Mouse (Mus musculus) myocyte (in vitro differentiated cells): ENCODE measurements at regions not wholly inside any gene's neighbourhood (a gene's known extent, or its start where the extent isn't known, plus 50 kb on each side); places are given as distances from the start of the nearest gene placed in this dataset.

ENCODE experiments used
- H3K27me3 ChIP-seq: one replicate; pipeline ENCODE4 v1.6.1; 2011; ENCODE audit not compliant: control insufficient read depth, insufficient read depth, insufficient read length
- H3K36me3 ChIP-seq: one replicate; pipeline ENCODE4 v1.6.1; 2011; ENCODE audit not compliant: control insufficient read depth, insufficient read depth
- H3K4me2 ChIP-seq: one replicate; pipeline ENCODE4 v1.6.1; 2011; ENCODE audit warnings: low read depth, control low read depth
- H3K4me3 ChIP-seq: one replicate; pipeline ENCODE4 v1.5.1; 2011; ENCODE audit warnings: mild to moderate bottlenecking, control low read depth, moderate library complexity
- H3K79me2 ChIP-seq: one replicate; pipeline ENCODE4 v1.6.1; 2011; ENCODE audit not compliant: control insufficient read depth, insufficient read depth
- H3ac ChIP-seq: one replicate; pipeline ENCODE4 v1.6.1; 2011; ENCODE audit not compliant: control insufficient read depth, insufficient read length
- CEBPB ChIP-seq: IDR thresholded peaks from 2 replicates; pipeline ENCODE4 v1.6.1; 2011; ENCODE audit warnings: mild to moderate bottlenecking, moderate library complexity; ENCODE audit not compliant: poor library complexity, insufficient read depth, severe bottlenecking
- E2F4 ChIP-seq: IDR thresholded peaks from one replicate; pipeline ENCODE4 v1.6.1; 2011; ENCODE audit warnings: mild to moderate bottlenecking, control low read depth, moderate library complexity; ENCODE audit not compliant: insufficient read depth
- MAX ChIP-seq: IDR thresholded peaks from one replicate; pipeline ENCODE4 v1.6.1; 2011; ENCODE audit warnings: low read depth, mild to moderate bottlenecking, control low read depth
- MYOD1 ChIP-seq, 3 experiments: IDR thresholded peaks; one replicate each; pipeline ENCODE4 v1.6.1; 2011; ENCODE audit warnings: control low read depth in 2 of 3, low read depth in 2 of 3, mild to moderate bottlenecking in 2 of 3, moderate library complexity in 1 of 3; ENCODE audit not compliant: insufficient read length in 2 of 3, control insufficient read depth in 1 of 3
- MYOG ChIP-seq, 3 experiments: IDR thresholded peaks; one replicate each; pipeline ENCODE4 v1.6.1; 2011; ENCODE audit warnings: control low read depth in 2 of 3, low read depth in 2 of 3, mild to moderate bottlenecking in 2 of 3; ENCODE audit not compliant: insufficient read length in 2 of 3, control insufficient read depth in 1 of 3, insufficient read depth in 1 of 3
- POLR2A ChIP-seq: IDR thresholded peaks from one replicate; pipeline ENCODE4 v1.6.1; 2011; ENCODE audit warnings: low read depth, mild to moderate bottlenecking, control low read depth, moderate library complexity; ENCODE audit not compliant: insufficient read length
- POLR2AphosphoS2 ChIP-seq: IDR thresholded peaks from one replicate; pipeline ENCODE4 v1.6.1; 2011; ENCODE audit warnings: low read depth, control low read depth; ENCODE audit not compliant: insufficient read length
- REST ChIP-seq: IDR thresholded peaks from one replicate; pipeline ENCODE4 v1.6.1; 2011; ENCODE audit warnings: mild to moderate bottlenecking, control low read depth, moderate library complexity; ENCODE audit not compliant: insufficient read depth, insufficient read length
- SRF ChIP-seq: IDR thresholded peaks from one replicate; pipeline ENCODE4 v1.6.1; 2011; ENCODE audit warnings: low read depth; ENCODE audit not compliant: control insufficient read depth, insufficient read length
- TCF12 ChIP-seq: IDR thresholded peaks from one replicate; pipeline ENCODE4 v1.6.1; 2011; ENCODE audit warnings: mild to moderate bottlenecking, control low read depth; ENCODE audit not compliant: poor library complexity, insufficient read depth, severe bottlenecking
- TCF3 ChIP-seq: IDR thresholded peaks from one replicate; pipeline ENCODE4 v1.6.1; 2011; ENCODE audit warnings: low read depth, control low read depth; ENCODE audit not compliant: insufficient read length
- USF1 ChIP-seq: IDR thresholded peaks from one replicate; pipeline ENCODE4 v1.6.1; 2011; ENCODE audit warnings: low read depth, mild to moderate bottlenecking, control low read depth, moderate library complexity

DNA sequence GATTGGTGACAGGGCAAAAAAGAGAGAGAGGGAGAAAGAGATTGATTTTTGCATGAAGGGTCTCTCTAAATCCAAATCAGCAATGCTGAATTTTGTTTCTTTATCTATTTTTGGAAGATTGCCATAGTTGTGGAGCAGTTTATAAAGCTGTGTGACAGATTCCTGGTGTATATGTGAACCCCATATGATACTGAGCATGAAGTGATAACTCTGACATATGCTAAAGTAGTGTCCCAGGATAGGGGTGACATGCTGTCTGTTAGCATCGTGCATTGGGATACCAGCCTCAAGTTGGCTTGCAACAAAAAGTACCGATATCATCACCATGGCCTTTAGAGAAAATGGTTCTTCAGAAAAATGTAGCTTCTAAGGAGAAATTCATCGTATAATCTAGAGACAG lies 82.3 kb upstream of the Ddx18 start:
- no peak overlapping the region for H3K4me3 ChIP-seq
- no peaks in the 10 kb centered on the region for H3K36me3 ChIP-seq
- H3K4me2 ChIP-seq: no peak overlapping the region
- no peaks in the 10 kb centered on the region for H3K27me3 ChIP-seq
- H3K79me2 ChIP-seq: no peaks in the 10 kb centered on the region
- H3ac ChIP-seq: no peak overlapping the region
- no peak for TF ChIP-seq POLR2A
- no peak for TF ChIP-seq MYOG (IDR thresholded peaks at IDR 0.05; ENCODE audit: control insufficient read depth in 1 of 3, insufficient read depth in 1 of 3, insufficient read length in 2 of 3, low read depth in 2 of 3)
- TF ChIP-seq MAX: no peak
- TF ChIP-seq TCF3: no peak
- TF ChIP-seq REST: no peak
- TF ChIP-seq MYOD1 (IDR thresholded peaks at IDR 0.05; ENCODE audit: control insufficient read depth in 1 of 3, insufficient read length in 2 of 3, low read depth in 2 of 3): no peak
- TF ChIP-seq CEBPB: no peak
- no peak for TF ChIP-seq SRF
- TF ChIP-seq E2F4: no peak

DNA sequence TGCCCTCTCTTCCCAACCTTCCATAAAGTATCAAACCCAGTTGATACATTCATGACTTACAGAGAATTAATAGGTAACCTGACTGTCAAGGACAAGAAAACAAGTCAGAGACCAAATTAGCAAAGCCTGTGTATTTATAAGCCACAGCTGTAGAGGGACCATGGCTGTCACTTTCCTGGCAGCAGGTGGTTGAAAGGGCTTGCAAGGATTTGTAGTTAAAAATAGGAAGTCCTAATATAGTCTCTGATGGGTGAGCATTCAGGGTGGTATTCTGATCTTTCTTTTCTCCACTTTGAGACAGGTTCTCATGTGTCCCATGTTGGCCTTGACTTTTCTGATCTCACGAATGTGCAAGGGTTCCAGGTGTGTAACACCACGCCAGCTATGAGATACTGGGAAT lies 63.7 kb upstream of the Ddx18 start:
- Histone ChIP-seq H3K4me3 (no peak overlapping the region), H3ac (no peak overlapping the region), H3K79me2 (no peaks in the 10 kb centered on the region), H3K4me2 (no peak overlapping the region), H3K27me3 (no peaks in the 10 kb centered on the region), H3K36me3 (no peaks in the 10 kb centered on the region)
- TF ChIP-seq E2F4: no peak
- TF ChIP-seq POLR2A: no peak
- TF ChIP-seq MYOG (IDR thresholded peaks at IDR 0.05; ENCODE audit: control insufficient read depth in 1 of 3, insufficient read depth in 1 of 3, insufficient read length in 2 of 3, low read depth in 2 of 3): peak in 1 of 3 experiments; percentile 51
- TF ChIP-seq MYOD1 (IDR thresholded peaks at IDR 0.05; ENCODE audit: control insufficient read depth in 1 of 3, insufficient read length in 2 of 3, low read depth in 2 of 3): peak in 1 of 3 experiments; percentile 35

DNA sequence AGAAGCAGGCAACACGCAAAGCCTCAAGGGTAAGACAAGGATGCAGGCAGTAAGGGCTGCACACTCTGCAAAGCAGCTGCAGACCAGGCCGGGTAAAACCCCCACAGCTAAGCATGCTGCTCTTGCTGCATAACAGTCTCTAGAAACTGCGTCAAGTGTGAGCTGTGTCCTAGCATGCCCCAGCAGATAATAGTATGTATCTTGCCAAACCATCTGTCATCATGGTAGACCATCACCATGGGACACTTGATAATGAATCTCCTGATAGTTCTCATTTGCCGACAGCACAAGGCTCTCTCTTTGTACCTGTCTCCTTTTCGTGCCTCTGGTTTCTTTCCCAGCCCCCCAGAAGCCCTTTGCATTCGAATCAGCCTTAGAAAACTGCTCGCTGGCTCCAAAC lies 52.5 kb upstream of the Ddx18 start:
- TF ChIP-seq SRF (no peak), POLR2AphosphoS2 (no peak), E2F4 (no peak), POLR2A (no peak), MYOD1 (IDR thresholded peaks at IDR 0.05; ENCODE audit: control insufficient read depth in 1 of 3, insufficient read length in 2 of 3, low read depth in 2 of 3) (no peak), TCF3 (no peak), TCF12 (no peak), MAX (no peak), REST (no peak), CEBPB (no peak), MYOG (IDR thresholded peaks at IDR 0.05; ENCODE audit: control insufficient read depth in 1 of 3, insufficient read depth in 1 of 3, insufficient read length in 2 of 3, low read depth in 2 of 3) (no peak), USF1 (no peak)
- Histone ChIP-seq H3ac (no peak overlapping the region), H3K4me3 (no peak overlapping the region), H3K36me3 (no peaks in the 10 kb centered on the region), H3K79me2 (no peaks in the 10 kb centered on the region), H3K4me2 (no peak overlapping the region), H3K27me3 (no peaks in the 10 kb centered on the region)

DNA sequence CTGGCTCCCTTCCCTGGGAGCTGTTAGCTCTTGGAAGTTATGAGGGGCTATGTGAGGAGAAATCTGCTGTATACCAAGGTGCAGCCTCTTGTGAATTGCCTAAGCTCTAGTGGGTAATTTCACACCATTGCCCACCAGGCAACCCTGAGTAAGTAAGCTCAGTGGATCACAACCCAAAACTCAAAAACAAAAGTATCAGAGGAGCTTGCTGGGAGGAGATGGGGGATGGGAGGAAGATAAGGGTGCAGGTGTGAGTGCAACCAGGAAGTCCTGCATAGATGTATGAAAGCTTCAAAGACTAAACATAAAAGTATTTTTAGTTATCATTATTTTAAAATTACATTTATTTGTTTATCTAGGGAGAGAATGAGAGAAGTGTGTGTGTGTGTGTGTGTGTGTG lies 50.8 kb upstream of the Ddx18 start:
- Histone ChIP-seq H3K36me3 (no peaks in the 10 kb centered on the region), H3K4me2 (no peak overlapping the region), H3K4me3 (no peak overlapping the region), H3K79me2 (no peaks in the 10 kb centered on the region), H3K27me3 (no peaks in the 10 kb centered on the region), H3ac (no peak overlapping the region)
- no peak for TF ChIP-seq MAX
